Comparison of ENCODE assay signal across 13 mouse cellular contexts in genomic region chr1:61471779-61472578, GRCm38 (mm10).
DNase-seq lines count a peak whose midpoint lies in the region; ATAC-seq lines count a peak whose summit lies in the region.
"Had no signal": no experiment of that assay in that cellular context is flagged by ENCODE, and none has a peak within 500 bp of the region (broad histone marks: within the 10 kb centered on the region; RNA-seq: fewer than 3 reads in every experiment).

No protein-coding gene starts in this region.

- H3K9ac ChIP-seq in neural tube, embryonic 11.5 days (ENCODE audit: low read length), result no peak overlapping the region
- peak overlapping the region; percentile 46; the same call in 1 of the 2 replicates for H3K9ac ChIP-seq in forebrain, embryonic 14.5 days (ENCODE audit: low read length)
- peak overlapping the region; percentile 69 for H3K9ac ChIP-seq in hindbrain, embryonic 14.5 days
- H3K9ac ChIP-seq in neural tube, embryonic 14.5 days (replicated peaks; ENCODE audit: low read depth, low read length), result peak overlapping the region; percentile 41; the same call in 1 of the 2 replicates
- H3K9ac ChIP-seq: heart, embryonic 12.5 days had no signal

- 74% methylated on average over 6 of the region's 6 CpGs for WGBS in neural tube, embryonic 11.5 days
- WGBS in forebrain, embryonic 14.5 days, result 18% methylated on average over 6 of the region's 6 CpGs
- 30% methylated on average over 6 of the region's 6 CpGs for WGBS in hindbrain, embryonic 14.5 days
- WGBS in neural tube, embryonic 14.5 days, result 40% methylated on average over 6 of the region's 6 CpGs

- peak; percentile 24 for DNase-seq in neural tube, embryonic 11.5 days (ENCODE audit: low spot score)
- no peak for DNase-seq in neural tube, embryonic 10.5 days (ENCODE audit: extremely low spot score, low spot score)
- peak; percentile 72 for DNase-seq in forebrain, embryonic 14.5 days (ENCODE audit: low spot score)
- peak; percentile 63 for DNase-seq in hindbrain, embryonic 14.5 days (ENCODE audit: low spot score)
- no peak for DNase-seq in adrenal gland, postnatal 4 days (ENCODE audit: low spot score in 2 of 2)
- DNase-seq in adrenal gland, adult (ENCODE audit: inconsistent age in 2 of 2, low spot score in 1 of 2), result no peak
- DNase-seq: cerebellum, adult 9-10 months; gastrocnemius, postnatal 25 days; liver; lung, adult 2 months; thymus, adult 2 months had no signal

- H3K4me3 ChIP-seq in neural tube, embryonic 11.5 days (ENCODE audit: low read depth, low read length), result no peak overlapping the region
- peak overlapping the region; percentile 2; the same call in 1 of the 2 replicates for H3K4me3 ChIP-seq in forebrain, embryonic 14.5 days (ENCODE audit: low read depth, low read length)
- H3K4me3 ChIP-seq in hindbrain, embryonic 14.5 days (replicated peaks; ENCODE audit: low read length), result peak overlapping the region; percentile 21
- peak overlapping the region; percentile 11; the same call in 1 of the 2 replicates for H3K4me3 ChIP-seq in neural tube, embryonic 14.5 days (ENCODE audit: low read depth, low read length)
- H3K4me3 ChIP-seq: heart, embryonic 12.5 days had no signal

- no peaks in the 10 kb centered on the region for H3K4me1 ChIP-seq in neural tube, embryonic 11.5 days (ENCODE audit: control insufficient read depth, insufficient read depth, low read length)
- peaks cover 6% of the 10 kb centered on the region; the same call in 1 of the 2 replicates for H3K4me1 ChIP-seq in forebrain, embryonic 14.5 days (ENCODE audit: control insufficient read depth, insufficient read depth, low read length)
- peaks cover 16% of the 10 kb centered on the region for H3K4me1 ChIP-seq in hindbrain, embryonic 14.5 days (replicated peaks; ENCODE audit: control insufficient read depth, insufficient read depth, low read length)
- 0 out of 2 replicates have a peak, but pooled peaks cover 8% of the 10 kb centered on the region for H3K4me1 ChIP-seq in neural tube, embryonic 14.5 days (ENCODE audit: control insufficient read depth, insufficient read depth, low read length)
- H3K4me1 ChIP-seq: heart, embryonic 12.5 days had no signal

- H3K27me3 ChIP-seq in neural tube, embryonic 11.5 days (ENCODE audit: control insufficient read depth, insufficient read depth, low read length), result no peaks in the 10 kb centered on the region
- no peaks in the 10 kb centered on the region for H3K27me3 ChIP-seq in forebrain, embryonic 14.5 days (replicated peaks; ENCODE audit: control insufficient read depth, insufficient read depth, low read length)
- H3K27me3 ChIP-seq in hindbrain, embryonic 14.5 days (ENCODE audit: control insufficient read depth, insufficient read depth, low read length), result no peaks in the 10 kb centered on the region
- H3K27me3 ChIP-seq in neural tube, embryonic 14.5 days (ENCODE audit: control insufficient read depth, insufficient read depth, low read length), result no peaks in the 10 kb centered on the region
- H3K27me3 ChIP-seq: heart, embryonic 12.5 days had no signal

- ATAC-seq in neural tube, embryonic 11.5 days (ENCODE audit: insufficient read depth, low FRiP score, low TSS enrichment), result peak; percentile 61; the same call in 1 of the 2 replicates
- peak; percentile 82 for ATAC-seq in forebrain, embryonic 14.5 days
- peak; percentile 76 for ATAC-seq in hindbrain, embryonic 14.5 days (ENCODE audit: low FRiP score)
- ATAC-seq in neural tube, embryonic 14.5 days (ENCODE audit: low read depth), result peak; percentile 88

- H3K27ac ChIP-seq in neural tube, embryonic 11.5 days (ENCODE audit: low read depth, low read length), result peak overlapping the region; percentile 69
- H3K27ac ChIP-seq in forebrain, embryonic 14.5 days (ENCODE audit: low read depth, low read length), result peak overlapping the region; percentile 77
- H3K27ac ChIP-seq in hindbrain, embryonic 14.5 days, result peak overlapping the region; percentile 97
- H3K27ac ChIP-seq in neural tube, embryonic 14.5 days (ENCODE audit: low read depth, low read length), result peak overlapping the region; percentile 88

- H3K9me3 ChIP-seq in neural tube, embryonic 11.5 days (ENCODE audit: control insufficient read depth, low read length), result no peaks in the 10 kb centered on the region
- no peaks in the 10 kb centered on the region for H3K9me3 ChIP-seq in forebrain, embryonic 14.5 days (replicated peaks; ENCODE audit: control insufficient read depth, low read length)
- H3K9me3 ChIP-seq in hindbrain, embryonic 14.5 days (ENCODE audit: control insufficient read depth, low read length), result no peaks in the 10 kb centered on the region
- no peaks in the 10 kb centered on the region for H3K9me3 ChIP-seq in neural tube, embryonic 14.5 days (ENCODE audit: control insufficient read depth, low read length)
- H3K9me3 ChIP-seq: heart, embryonic 12.5 days had no signal

- no peaks in the 10 kb centered on the region for H3K36me3 ChIP-seq in neural tube, embryonic 11.5 days (ENCODE audit: control insufficient read depth, insufficient read depth, low read length)
- H3K36me3 ChIP-seq in forebrain, embryonic 14.5 days (ENCODE audit: control insufficient read depth, insufficient read depth, low read length), result no peaks in the 10 kb centered on the region
- H3K36me3 ChIP-seq in hindbrain, embryonic 14.5 days (replicated peaks; ENCODE audit: control insufficient read depth, insufficient read depth), result no peaks in the 10 kb centered on the region
- no peaks in the 10 kb centered on the region for H3K36me3 ChIP-seq in neural tube, embryonic 14.5 days (ENCODE audit: control insufficient read depth, insufficient read depth, low read length)
- H3K36me3 ChIP-seq: heart, embryonic 12.5 days had no signal

- 0 out of 2 replicates have a peak overlapping the region, but pooled peaks have one; percentile 7 for H3K4me2 ChIP-seq in neural tube, embryonic 11.5 days (ENCODE audit: low read depth)
- peak overlapping the region; percentile 30 for H3K4me2 ChIP-seq in forebrain, embryonic 14.5 days (ENCODE audit: low read length)
- peak overlapping the region; percentile 63 for H3K4me2 ChIP-seq in hindbrain, embryonic 14.5 days (replicated peaks)
- H3K4me2 ChIP-seq in neural tube, embryonic 14.5 days (ENCODE audit: low read depth, low read length), result peak overlapping the region; percentile 44
- H3K4me2 ChIP-seq: heart, embryonic 12.5 days had no signal

Comparison
In these comparisons a context has a peak if more than half of its experiments do, and no peak if none do; other contexts are left out.
1. DNase-seq: peak in neural tube, embryonic 11.5 days (single experiment), forebrain, embryonic 14.5 days (single experiment) and hindbrain, embryonic 14.5 days (single experiment); none in neural tube, embryonic 10.5 days (single experiment), adrenal gland, postnatal 4 days (0 of 2) and adrenal gland, adult (0 of 2).
2. H3K4me2 ChIP-seq: peak in every context shown above with its lines; median percentile 63 in hindbrain, embryonic 14.5 days; 44 in neural tube, embryonic 14.5 days; 30 in forebrain, embryonic 14.5 days; 7 in neural tube, embryonic 11.5 days.
3. Peak in every context shown above with its lines, with median percentiles within 50 percentile points of each other: ATAC-seq and H3K27ac ChIP-seq.